Mouse (Mus musculus) myocyte (in vitro differentiated cells): Measurements from ENCODE around the gene Gm45717. TPM values are rescaled to one million over a fixed set of nuclear protein-coding genes. Genes with fewer than 3 reads are reported as not detected.

Experiments
- H3K27me3 ChIP-seq: one replicate; pipeline ENCODE4 v1.6.1; 2011; ENCODE audit not compliant: control insufficient read depth, insufficient read depth, insufficient read length
- H3K36me3 ChIP-seq: one replicate; pipeline ENCODE4 v1.6.1; 2011; ENCODE audit not compliant: control insufficient read depth, insufficient read depth
- H3K4me2 ChIP-seq: one replicate; pipeline ENCODE4 v1.6.1; 2011; ENCODE audit warnings: low read depth, control low read depth
- H3K4me3 ChIP-seq: one replicate; pipeline ENCODE4 v1.5.1; 2011; ENCODE audit warnings: mild to moderate bottlenecking, control low read depth, moderate library complexity
- H3K79me2 ChIP-seq: one replicate; pipeline ENCODE4 v1.6.1; 2011; ENCODE audit not compliant: control insufficient read depth, insufficient read depth
- H3ac ChIP-seq: one replicate; pipeline ENCODE4 v1.6.1; 2011; ENCODE audit not compliant: control insufficient read depth, insufficient read length
- CEBPB ChIP-seq: IDR thresholded peaks from 2 replicates; pipeline ENCODE4 v1.6.1; 2011; ENCODE audit warnings: mild to moderate bottlenecking, moderate library complexity; ENCODE audit not compliant: poor library complexity, insufficient read depth, severe bottlenecking
- E2F4 ChIP-seq: IDR thresholded peaks from one replicate; pipeline ENCODE4 v1.6.1; 2011; ENCODE audit warnings: mild to moderate bottlenecking, control low read depth, moderate library complexity; ENCODE audit not compliant: insufficient read depth
- MAX ChIP-seq: IDR thresholded peaks from one replicate; pipeline ENCODE4 v1.6.1; 2011; ENCODE audit warnings: low read depth, mild to moderate bottlenecking, control low read depth
- MYOD1 ChIP-seq, 3 experiments: IDR thresholded peaks; one replicate each; pipeline ENCODE4 v1.6.1; 2011; ENCODE audit warnings: control low read depth in 2 of 3, low read depth in 2 of 3, mild to moderate bottlenecking in 2 of 3, moderate library complexity in 1 of 3; ENCODE audit not compliant: insufficient read length in 2 of 3, control insufficient read depth in 1 of 3
- MYOG ChIP-seq, 3 experiments: IDR thresholded peaks; one replicate each; pipeline ENCODE4 v1.6.1; 2011; ENCODE audit warnings: control low read depth in 2 of 3, low read depth in 2 of 3, mild to moderate bottlenecking in 2 of 3; ENCODE audit not compliant: insufficient read length in 2 of 3, control insufficient read depth in 1 of 3, insufficient read depth in 1 of 3
- POLR2A ChIP-seq: IDR thresholded peaks from one replicate; pipeline ENCODE4 v1.6.1; 2011; ENCODE audit warnings: low read depth, mild to moderate bottlenecking, control low read depth, moderate library complexity; ENCODE audit not compliant: insufficient read length
- POLR2AphosphoS2 ChIP-seq: IDR thresholded peaks from one replicate; pipeline ENCODE4 v1.6.1; 2011; ENCODE audit warnings: low read depth, control low read depth; ENCODE audit not compliant: insufficient read length
- REST ChIP-seq: IDR thresholded peaks from one replicate; pipeline ENCODE4 v1.6.1; 2011; ENCODE audit warnings: mild to moderate bottlenecking, control low read depth, moderate library complexity; ENCODE audit not compliant: insufficient read depth, insufficient read length
- SRF ChIP-seq: IDR thresholded peaks from one replicate; pipeline ENCODE4 v1.6.1; 2011; ENCODE audit warnings: low read depth; ENCODE audit not compliant: control insufficient read depth, insufficient read length
- TCF12 ChIP-seq: IDR thresholded peaks from one replicate; pipeline ENCODE4 v1.6.1; 2011; ENCODE audit warnings: mild to moderate bottlenecking, control low read depth; ENCODE audit not compliant: poor library complexity, insufficient read depth, severe bottlenecking
- TCF3 ChIP-seq: IDR thresholded peaks from one replicate; pipeline ENCODE4 v1.6.1; 2011; ENCODE audit warnings: low read depth, control low read depth; ENCODE audit not compliant: insufficient read length
- USF1 ChIP-seq: IDR thresholded peaks from one replicate; pipeline ENCODE4 v1.6.1; 2011; ENCODE audit warnings: low read depth, mild to moderate bottlenecking, control low read depth, moderate library complexity
- polyA plus RNA-seq: library from polyadenylated mRNA; unstranded; fragments of >200 nt; fragmentation: generic; extraction: Trizol; gene quantifications from one replicate; pipeline ENCODE4 v1.2.1, GENCODE M21; 2012; ENCODE audit warnings: missing spikeins

Gene Gm45717
- polyA plus RNA-seq, 1 experiment, result 0.12 TPM

DNA sequence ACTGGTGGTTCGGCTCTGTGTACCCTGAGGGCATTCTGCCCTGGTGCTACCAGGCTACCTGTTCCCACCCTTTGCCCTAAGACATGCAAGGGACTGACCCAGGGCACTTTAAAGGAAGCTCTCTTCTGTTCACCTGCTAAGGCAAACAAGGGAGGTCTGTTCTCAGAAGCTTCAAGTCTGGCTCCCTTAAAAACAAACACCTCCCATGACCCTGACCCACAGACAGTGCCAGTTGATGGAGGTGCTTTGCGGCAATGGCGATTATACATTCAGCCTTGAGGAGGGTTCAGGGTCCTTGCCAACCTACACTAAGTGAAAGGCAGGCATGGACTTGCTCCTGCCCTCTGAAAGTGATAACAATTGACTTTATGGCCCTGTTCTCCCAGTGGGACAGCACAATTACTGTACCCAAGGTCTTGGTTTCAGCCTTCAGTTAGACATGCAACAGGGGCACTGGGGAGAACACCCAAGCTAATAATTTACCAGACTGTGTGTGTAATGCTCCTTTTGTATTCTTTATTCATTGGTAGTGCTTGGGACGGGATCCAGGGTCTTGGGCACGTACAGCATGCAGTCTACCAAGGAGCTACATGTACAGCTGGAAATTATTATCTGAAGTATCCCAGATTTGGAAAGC is 42.8 kb downstream of the Gm45717 start:
- no peaks in the 10 kb centered on the region for H3K79me2 ChIP-seq
- TF ChIP-seq USF1, result no peak
- no peak for TF ChIP-seq TCF12
- no peak for TF ChIP-seq REST
- TF ChIP-seq TCF3, result no peak
- TF ChIP-seq MYOG (IDR thresholded peaks at IDR 0.05; ENCODE audit: control insufficient read depth in 1 of 3, insufficient read depth in 1 of 3, insufficient read length in 2 of 3, low read depth in 2 of 3), result no peak
- no peak for TF ChIP-seq SRF
- no peak for TF ChIP-seq MAX
- no peaks in the 10 kb centered on the region for H3K36me3 ChIP-seq
- no peaks in the 10 kb centered on the region for H3K27me3 ChIP-seq
- H3K4me2 ChIP-seq, result no peak overlapping the region
- no peak overlapping the region for H3K4me3 ChIP-seq
- H3ac ChIP-seq, result no peak overlapping the region

DNA sequence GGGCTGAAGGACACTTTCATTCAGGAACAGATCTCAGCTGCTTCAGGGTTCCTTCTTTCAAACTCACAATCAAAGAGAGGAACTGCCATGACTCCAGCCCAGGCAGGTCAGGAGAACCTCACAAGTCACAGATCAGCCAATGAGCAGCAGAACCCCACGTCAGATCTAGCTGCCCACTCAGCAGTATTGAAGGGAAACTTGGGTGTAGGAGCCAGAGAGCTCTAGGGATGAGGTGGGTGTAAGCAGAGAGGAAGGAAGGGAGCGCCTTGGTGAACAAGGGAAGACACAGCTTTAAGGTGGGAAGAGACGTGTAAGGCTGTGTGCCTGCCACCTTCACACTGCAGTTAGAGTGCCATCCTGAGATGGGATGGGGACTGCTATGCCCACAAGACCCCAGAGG is 43.4 kb downstream of the Gm45717 start:
- Histone ChIP-seq H3K4me3 (no peak overlapping the region), H3K79me2 (no peaks in the 10 kb centered on the region), H3K27me3 (no peaks in the 10 kb centered on the region), H3ac (no peak overlapping the region), H3K36me3 (no peaks in the 10 kb centered on the region), H3K4me2 (no peak overlapping the region)
- TF ChIP-seq REST (no peak), POLR2AphosphoS2 (no peak), MYOG (IDR thresholded peaks at IDR 0.05; ENCODE audit: control insufficient read depth in 1 of 3, insufficient read depth in 1 of 3, insufficient read length in 2 of 3, low read depth in 2 of 3) (no peak), MAX (no peak), USF1 (no peak), TCF12 (no peak), CEBPB (no peak), E2F4 (no peak), SRF (no peak), MYOD1 (IDR thresholded peaks at IDR 0.05; ENCODE audit: control insufficient read depth in 1 of 3, insufficient read length in 2 of 3, low read depth in 2 of 3) (no peak), POLR2A (no peak), TCF3 (no peak)

DNA sequence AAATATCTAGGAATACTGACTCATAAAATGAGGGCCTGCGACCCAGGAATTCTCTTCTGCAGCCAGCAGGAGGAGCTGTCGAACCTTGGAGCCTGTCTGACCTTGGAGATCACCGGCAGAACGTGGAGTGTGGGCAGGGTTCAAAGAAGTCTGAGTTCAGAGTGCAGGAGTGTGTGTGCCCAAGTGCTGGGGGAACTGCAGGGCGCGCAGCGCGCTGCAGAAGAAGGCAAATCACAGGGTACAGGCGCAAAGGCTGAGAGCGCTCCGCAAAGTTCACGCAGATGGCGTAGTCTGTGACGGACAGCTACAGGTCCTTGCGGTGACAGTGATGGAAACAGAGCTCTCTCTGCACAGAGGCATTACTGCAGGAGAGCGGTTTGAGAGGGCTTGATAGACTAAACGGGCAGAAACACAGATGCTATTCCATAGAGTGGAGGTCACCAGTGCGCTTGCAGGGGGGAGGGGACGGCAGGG is 47.1 kb downstream of the Gm45717 start:
- Histone ChIP-seq H3ac (no peak overlapping the region), H3K4me2 (peak overlapping the region; percentile 73), H3K79me2 (no peaks in the 10 kb centered on the region), H3K27me3 (no peaks in the 10 kb centered on the region), H3K4me3 (no peak overlapping the region), H3K36me3 (no peaks in the 10 kb centered on the region)
- TF ChIP-seq MYOG (IDR thresholded peaks at IDR 0.05; ENCODE audit: control insufficient read depth in 1 of 3, insufficient read depth in 1 of 3, insufficient read length in 2 of 3, low read depth in 2 of 3) (peak in 1 of 3 experiments; percentile 10), USF1 (no peak), TCF3 (no peak), E2F4 (no peak), CEBPB (no peak), MYOD1 (IDR thresholded peaks at IDR 0.05; ENCODE audit: control insufficient read depth in 1 of 3, insufficient read length in 2 of 3, low read depth in 2 of 3) (peak in 1 of 3 experiments; percentile 15), TCF12 (no peak), POLR2A (no peak), REST (no peak), SRF (no peak), POLR2AphosphoS2 (no peak)

DNA sequence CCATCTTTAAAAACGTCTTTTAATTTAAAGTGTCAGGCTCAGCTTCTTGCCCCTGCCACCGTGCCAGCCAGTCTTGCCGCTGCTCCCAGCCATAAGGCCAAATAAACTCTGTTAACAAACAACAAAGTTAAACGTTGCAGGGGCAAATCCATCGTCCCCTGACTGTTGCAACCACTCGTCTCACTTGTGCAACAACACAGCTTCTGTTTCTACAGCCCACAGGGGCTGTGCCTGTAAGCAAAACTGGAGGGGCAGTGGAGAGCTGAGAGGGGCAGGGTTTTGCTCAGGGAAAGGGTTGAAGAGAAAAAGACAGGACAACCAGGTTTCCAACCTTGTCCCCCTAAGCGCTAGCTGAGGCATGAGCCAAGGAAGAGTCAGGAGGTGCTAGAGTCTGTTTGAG is 47.6 kb downstream of the Gm45717 start:
- no peak for TF ChIP-seq CEBPB
- no peak for TF ChIP-seq SRF
- no peak for TF ChIP-seq TCF3
- no peak for TF ChIP-seq POLR2AphosphoS2
- no peak for TF ChIP-seq MAX
- TF ChIP-seq USF1, result no peak
- TF ChIP-seq MYOD1 (IDR thresholded peaks at IDR 0.05; ENCODE audit: control insufficient read depth in 1 of 3, insufficient read length in 2 of 3, low read depth in 2 of 3), result no peak
- TF ChIP-seq POLR2A, result no peak
- no peak for TF ChIP-seq TCF12
- no peak for TF ChIP-seq E2F4
- TF ChIP-seq REST, result no peak
- Histone ChIP-seq H3ac (no peak overlapping the region), H3K79me2 (no peaks in the 10 kb centered on the region), H3K4me2 (no peak overlapping the region), H3K4me3 (no peak overlapping the region), H3K27me3 (no peaks in the 10 kb centered on the region), H3K36me3 (no peaks in the 10 kb centered on the region)

DNA sequence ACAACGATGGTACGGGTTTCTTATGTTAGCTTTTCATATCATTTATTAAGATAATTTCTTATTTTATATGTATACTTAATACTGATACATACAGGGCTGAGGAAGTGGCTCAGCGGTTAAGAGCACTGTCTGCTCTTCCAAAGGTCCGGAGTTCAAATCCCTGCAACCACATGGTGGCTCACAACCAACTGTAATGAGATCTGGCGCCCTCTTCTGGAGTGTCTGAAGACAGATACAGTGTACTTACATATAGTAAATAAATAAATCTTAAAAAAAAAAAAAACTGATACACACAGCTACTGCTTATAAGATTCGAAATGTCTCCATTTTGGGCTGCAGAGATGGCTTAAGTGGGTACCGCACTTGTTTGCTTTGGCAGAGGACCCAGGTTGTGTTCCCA is 48.0 kb downstream of the Gm45717 start:
- H3K27me3 ChIP-seq, result no peaks in the 10 kb centered on the region
- H3K79me2 ChIP-seq, result no peaks in the 10 kb centered on the region
- H3K4me3 ChIP-seq, result no peak overlapping the region
- no peak overlapping the region for H3ac ChIP-seq
- no peak for TF ChIP-seq SRF
- no peak for TF ChIP-seq CEBPB
- no peak for TF ChIP-seq REST
- TF ChIP-seq MYOG (IDR thresholded peaks at IDR 0.05; ENCODE audit: control insufficient read depth in 1 of 3, insufficient read depth in 1 of 3, insufficient read length in 2 of 3, low read depth in 2 of 3), result no peak
- no peak for TF ChIP-seq USF1
- no peak for TF ChIP-seq TCF12
- no peak for TF ChIP-seq MAX
- no peak for TF ChIP-seq E2F4
- no peak overlapping the region for H3K4me2 ChIP-seq
- H3K36me3 ChIP-seq, result no peaks in the 10 kb centered on the region
